Mouse (Mus musculus) kidney, postnatal 0 days (tissue): ENCODE measurements around the gene Atp2b1. TPM values are rescaled to one million over a fixed set of nuclear protein-coding genes. Genes with fewer than 3 reads are reported as not detected.

Experiments
- ATAC-seq: fragments of 200-750 bp; cut with Nextera tagmentation; replicated peaks from 2 replicates; pipeline ENCODE4 v1.8.0; 2017; ENCODE audit warnings: low read depth, moderate number of reproducible peaks, moderate TSS enrichment, moderate library complexity; ENCODE audit not compliant: low FRiP score
- DNase-seq: peaks from one replicate; pipeline ENCODE4 v3.0.0-alpha.2; 2016; ENCODE audit warnings: low spot score
- H3K27ac ChIP-seq: fragments of 300-500 bp; sonication (generic); 2 replicates; pipeline ENCODE4 v1.5.1; 2014; ENCODE audit warnings: mild to moderate bottlenecking
- H3K27me3 ChIP-seq: fragments of 300-500 bp; sonication (generic); 2 replicates; pipeline ENCODE4 v1.6.1; 2014; ENCODE audit warnings: low read length, mixed read lengths; ENCODE audit not compliant: insufficient read depth
- H3K36me3 ChIP-seq: fragments of 300-500 bp; sonication (generic); 2 replicates; pipeline ENCODE4 v1.6.1; 2014; ENCODE audit warnings: low read length, mixed read lengths; ENCODE audit not compliant: insufficient read depth
- H3K4me1 ChIP-seq: fragments of 300-500 bp; sonication (generic); replicated peaks from 2 replicates; pipeline ENCODE4 v1.6.1; 2014; ENCODE audit warnings: antibody characterized with exemption, low read length, mixed read lengths; ENCODE audit not compliant: insufficient read depth
- H3K4me2 ChIP-seq: fragments of 300-500 bp; sonication (generic); 2 replicates; pipeline ENCODE4 v1.6.1; 2014; ENCODE audit warnings: mild to moderate bottlenecking, low read length, moderate library complexity, mixed read lengths
- H3K4me3 ChIP-seq: fragments of 300-500 bp; sonication (generic); replicated peaks from 2 replicates; pipeline ENCODE4 v1.5.1; 2014; ENCODE audit warnings: low read depth, low read length
- H3K9ac ChIP-seq: fragments of 300-500 bp; sonication (generic); 2 replicates; pipeline ENCODE4 v1.6.1; 2014; ENCODE audit warnings: low read depth, low read length
- H3K9me3 ChIP-seq: fragments of 300-500 bp; sonication (generic); replicated peaks from 2 replicates; pipeline ENCODE4 v1.6.1; 2016; ENCODE audit warnings: low read length, inconsistent platforms, mixed read lengths
- CTCF ChIP-seq: IDR thresholded peaks from 2 replicates; pipeline ENCODE4 v1.5.1; 2016; ENCODE audit warnings: antibody characterized with exemption, low read depth, mild to moderate bottlenecking, moderate library complexity
- WGBS: fragments of 180-500 bp; shearing (Covaris S2); extraction: QIAGEN DNeasy Blood & Tissue Kit; methylation state at CpG from one replicate; pipeline ENCODE4 v1.1.7; 2014; 5-methylcytosine and 5-hydroxymethylcytosine counted together
- polyA plus RNA-seq: library from polyadenylated mRNA; unstranded; fragments of >200 nt; fragmentation: Nextera tagmentation; extraction: Ambion mirVana; gene quantifications from 2 replicates; pipeline ENCODE4 v1.2.1, GENCODE M21; 2015

Gene Atp2b1
- polyA plus RNA-seq, 1 experiment from 2014 or later: 167 TPM

DNA sequence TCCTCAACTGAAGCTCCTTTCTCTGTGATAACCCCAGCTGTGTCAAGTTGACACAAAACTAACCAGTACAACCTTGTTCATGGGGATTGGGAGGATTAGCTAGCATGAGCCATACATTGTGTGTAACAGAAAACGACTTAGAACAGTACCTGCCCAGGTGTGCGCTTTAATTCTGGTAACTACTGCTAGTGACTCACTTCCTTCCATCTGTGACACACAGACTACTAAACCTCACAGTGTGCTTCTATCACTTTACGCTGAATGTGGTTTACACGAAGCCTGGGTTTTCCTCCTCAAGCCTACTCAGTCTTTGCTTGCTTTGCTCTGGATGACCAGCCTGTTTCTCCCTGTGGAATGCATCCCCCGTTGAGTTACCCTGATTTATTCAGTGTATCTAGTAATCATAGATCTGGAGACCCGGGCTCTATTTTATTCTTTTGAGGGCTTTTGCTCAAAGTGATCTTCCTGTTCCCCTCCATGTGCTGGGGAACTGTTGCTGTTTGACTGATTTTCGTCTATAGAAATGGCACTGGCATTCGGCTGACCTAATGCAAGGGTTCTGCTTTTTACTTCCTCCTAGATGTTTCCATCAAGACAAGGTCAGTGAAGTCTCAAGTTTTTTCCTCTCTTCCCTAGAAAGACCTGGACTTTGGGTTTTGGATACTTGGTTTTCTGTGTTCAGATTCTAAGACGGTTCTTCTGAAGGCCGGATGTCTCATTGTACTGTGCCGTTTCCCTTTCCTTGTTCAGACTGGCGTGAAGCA lies 40.2 kb downstream of the Atp2b1 start:
- WGBS: 83% methylated on average over 12 of the region's 12 CpGs
- no peak for DNase-seq
- no peaks in the 10 kb centered on the region for H3K27me3 ChIP-seq
- no peak for TF ChIP-seq CTCF
- 0 out of 2 replicates have a peak, but pooled peaks cover 5% of the 10 kb centered on the region for H3K4me1 ChIP-seq
- no peak overlapping the region for H3K4me2 ChIP-seq
- H3K4me3 ChIP-seq: no peak overlapping the region
- H3K9ac ChIP-seq: no peak overlapping the region
- ATAC-seq: no peak
- no peaks in the 10 kb centered on the region for H3K36me3 ChIP-seq
- no peaks in the 10 kb centered on the region for H3K9me3 ChIP-seq
- no peak overlapping the region for H3K27ac ChIP-seq

DNA sequence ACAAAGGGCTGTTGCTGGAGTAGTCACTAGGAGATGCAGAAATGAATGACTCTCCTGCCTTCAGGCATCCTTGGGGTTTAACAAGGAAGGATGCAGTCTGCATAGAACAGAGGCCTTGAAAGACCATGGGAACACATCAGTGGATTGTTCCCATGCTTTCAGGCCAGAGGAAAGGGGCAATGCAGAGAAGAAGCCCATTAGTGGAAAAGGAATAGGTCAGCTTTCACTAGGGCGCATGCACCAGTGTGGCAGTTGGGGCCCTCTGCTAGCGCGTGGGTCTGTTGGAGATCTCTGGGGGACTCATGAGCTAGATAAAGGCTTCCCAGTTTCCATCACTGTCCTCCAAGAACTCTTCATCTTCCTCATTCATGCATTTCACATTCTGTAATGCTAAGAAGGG lies 41.9 kb downstream of the Atp2b1 start:
- no peaks in the 10 kb centered on the region for H3K9me3 ChIP-seq
- no peak overlapping the region for H3K27ac ChIP-seq
- DNase-seq (no peak), ATAC-seq (no peak)
- H3K4me2 ChIP-seq: no peak overlapping the region
- TF ChIP-seq CTCF: no peak
- no peaks in the 10 kb centered on the region for H3K36me3 ChIP-seq
- H3K9ac ChIP-seq: no peak overlapping the region
- WGBS: 90% methylated on average over 3 of the region's 3 CpGs
- no peaks in the 10 kb centered on the region for H3K27me3 ChIP-seq
- H3K4me1 ChIP-seq: 0 out of 2 replicates have a peak, but pooled peaks cover 1% of the 10 kb centered on the region
- H3K4me3 ChIP-seq: no peak overlapping the region

DNA sequence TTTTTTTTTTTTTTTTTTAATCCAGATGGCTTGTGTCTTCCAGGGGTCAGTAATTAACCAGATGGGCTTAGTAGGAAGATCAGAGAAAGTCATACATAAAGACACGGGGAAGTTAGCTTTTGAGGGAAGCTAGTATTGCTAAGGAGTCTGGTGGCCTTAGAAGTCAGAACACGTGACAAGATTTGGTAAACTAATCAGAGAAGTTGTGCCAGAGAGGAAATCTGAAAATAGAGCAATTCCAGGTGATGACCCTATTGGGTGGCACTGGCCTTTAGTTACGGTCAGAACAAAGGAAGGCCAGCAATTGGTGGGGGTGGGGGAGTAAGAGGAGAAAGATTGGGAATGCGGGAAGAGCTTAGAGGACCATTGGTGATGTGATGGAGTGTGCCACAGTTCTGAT lies 44.5 kb downstream of the Atp2b1 start:
- no peak overlapping the region for H3K4me2 ChIP-seq
- WGBS: 38% methylated on average over 4 of the region's 4 CpGs
- TF ChIP-seq CTCF: no peak
- H3K36me3 ChIP-seq: no peaks in the 10 kb centered on the region
- ATAC-seq (no peak), DNase-seq (no peak)
- no peak overlapping the region for H3K27ac ChIP-seq
- H3K4me1 ChIP-seq: no peaks in the 10 kb centered on the region
- no peaks in the 10 kb centered on the region for H3K27me3 ChIP-seq
- no peaks in the 10 kb centered on the region for H3K9me3 ChIP-seq
- no peak overlapping the region for H3K4me3 ChIP-seq
- H3K9ac ChIP-seq: no peak overlapping the region

DNA sequence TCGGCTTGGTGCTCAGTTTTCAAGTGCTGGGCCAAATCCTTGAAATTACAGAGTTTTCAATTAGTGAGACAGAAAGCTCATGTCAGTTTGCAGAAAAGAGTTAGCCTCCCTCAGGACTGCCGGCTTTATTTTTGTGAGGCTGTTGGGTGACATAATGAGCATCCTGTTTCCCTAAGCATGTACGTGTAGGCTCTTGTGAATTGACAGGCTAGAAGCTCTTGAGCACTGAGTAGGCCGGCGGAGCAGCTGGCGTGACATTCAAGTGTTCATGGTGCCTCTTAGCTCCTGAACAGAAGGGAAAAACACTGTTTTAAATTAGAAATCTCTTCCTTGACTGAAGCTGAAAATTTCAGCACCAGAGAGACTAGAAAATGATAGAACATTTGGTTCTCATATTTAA lies 45.2 kb downstream of the Atp2b1 start:
- H3K27me3 ChIP-seq: no peaks in the 10 kb centered on the region
- no peaks in the 10 kb centered on the region for H3K9me3 ChIP-seq
- H3K4me2 ChIP-seq: no peak overlapping the region
- H3K9ac ChIP-seq: no peak overlapping the region
- ATAC-seq: no peak
- no peaks in the 10 kb centered on the region for H3K36me3 ChIP-seq
- no peak overlapping the region for H3K4me3 ChIP-seq
- H3K4me1 ChIP-seq: no peaks in the 10 kb centered on the region
- no peak for DNase-seq
- WGBS: 66% methylated on average over 6 of the region's 6 CpGs
- H3K27ac ChIP-seq: no peak overlapping the region
- no peak for TF ChIP-seq CTCF

DNA sequence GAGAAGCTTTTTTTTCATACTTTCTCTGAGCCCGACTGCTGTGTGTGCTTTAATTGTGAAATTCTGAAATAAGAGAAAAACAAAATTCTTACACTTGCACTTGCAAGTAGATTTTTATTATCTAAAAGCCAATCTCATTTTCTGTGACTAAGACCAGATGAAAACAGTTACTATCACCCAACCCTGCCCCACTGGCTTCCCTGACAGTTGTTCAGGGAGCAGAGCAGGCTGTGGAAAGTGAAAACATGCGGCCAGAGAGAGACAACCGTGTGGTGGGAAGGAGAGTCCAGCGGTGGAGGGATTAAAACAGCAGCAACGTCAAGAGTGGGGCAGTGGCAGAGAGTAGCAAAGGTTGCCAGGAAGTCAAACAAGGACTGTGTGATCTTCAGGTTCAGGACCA lies 46.7 kb downstream of the Atp2b1 start:
- Histone ChIP-seq H3K4me2 (no peak overlapping the region), H3K36me3 (no peaks in the 10 kb centered on the region), H3K4me1 (no peaks in the 10 kb centered on the region), H3K27me3 (no peaks in the 10 kb centered on the region), H3K9me3 (no peaks in the 10 kb centered on the region), H3K4me3 (no peak overlapping the region), H3K9ac (no peak overlapping the region), H3K27ac (no peak overlapping the region)
- no peak for DNase-seq
- TF ChIP-seq CTCF: no peak
- 52% methylated on average over 5 of the region's 5 CpGs for WGBS
- no peak for ATAC-seq

DNA sequence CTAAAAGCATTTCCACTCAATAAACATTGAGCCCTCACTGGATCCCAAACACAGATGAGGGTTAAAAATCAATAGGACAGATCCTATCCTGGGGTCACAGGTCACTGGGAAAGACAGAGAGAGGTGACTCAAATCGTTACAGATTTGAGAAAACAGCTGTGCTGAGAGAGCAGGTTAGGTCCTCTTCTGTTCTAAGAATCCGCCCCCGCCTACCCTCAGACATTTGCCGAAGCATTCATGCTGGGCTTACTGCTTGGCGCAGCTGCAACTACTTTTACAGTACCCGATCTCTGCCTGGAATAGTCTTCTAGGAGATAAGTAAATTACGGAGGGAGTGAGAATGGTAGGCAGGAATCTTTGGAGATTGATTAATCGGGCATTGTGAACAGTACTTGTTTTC lies 47.9 kb downstream of the Atp2b1 start:
- TF ChIP-seq CTCF: no peak
- H3K4me3 ChIP-seq: no peak overlapping the region
- 64% methylated on average over 8 of the region's 8 CpGs for WGBS
- no peak overlapping the region for H3K27ac ChIP-seq
- no peaks in the 10 kb centered on the region for H3K9me3 ChIP-seq
- no peak for ATAC-seq
- no peak overlapping the region for H3K4me2 ChIP-seq
- no peaks in the 10 kb centered on the region for H3K27me3 ChIP-seq
- DNase-seq: no peak
- H3K9ac ChIP-seq: no peak overlapping the region
- 0 out of 2 replicates have a peak, but pooled peaks cover 2% of the 10 kb centered on the region for H3K4me1 ChIP-seq
- no peaks in the 10 kb centered on the region for H3K36me3 ChIP-seq
